Mouse (Mus musculus) ES-E14 (cell line): ENCODE results near the gene Rnf220.

Source experiments
- HCFC1 ChIP-seq: IDR thresholded peaks from 2 replicates; pipeline ENCODE4 v1.6.1; 2012; ENCODE audit warnings: low read length, inconsistent platforms, borderline replicate concordance; ENCODE audit not compliant: insufficient read depth
- ZNF384 ChIP-seq: IDR thresholded peaks from 2 replicates; pipeline ENCODE4 v1.6.1; 2012; ENCODE audit warnings: low read depth, low read length, inconsistent platforms

- TF ChIP-seq HCFC1 = no peak
- TF ChIP-seq ZNF384 = no peak
Measured at GRCm38 (mm10) chr4:117229590-117229989, 267.3 kb downstream of the Rnf220 start.
